Mouse (Mus musculus): ENCODE results near the gene Kif26b. TPM values are rescaled to one million over a fixed set of nuclear protein-coding genes. Genes with fewer than 3 reads are reported as not detected.
A peak's percentile ranks its signal among the peaks of the same experiment; 100 is the strongest.

Gene Kif26b
- polyA plus RNA-seq, 1 experiment from 2014 or later, result 4.7 TPM

DNA sequence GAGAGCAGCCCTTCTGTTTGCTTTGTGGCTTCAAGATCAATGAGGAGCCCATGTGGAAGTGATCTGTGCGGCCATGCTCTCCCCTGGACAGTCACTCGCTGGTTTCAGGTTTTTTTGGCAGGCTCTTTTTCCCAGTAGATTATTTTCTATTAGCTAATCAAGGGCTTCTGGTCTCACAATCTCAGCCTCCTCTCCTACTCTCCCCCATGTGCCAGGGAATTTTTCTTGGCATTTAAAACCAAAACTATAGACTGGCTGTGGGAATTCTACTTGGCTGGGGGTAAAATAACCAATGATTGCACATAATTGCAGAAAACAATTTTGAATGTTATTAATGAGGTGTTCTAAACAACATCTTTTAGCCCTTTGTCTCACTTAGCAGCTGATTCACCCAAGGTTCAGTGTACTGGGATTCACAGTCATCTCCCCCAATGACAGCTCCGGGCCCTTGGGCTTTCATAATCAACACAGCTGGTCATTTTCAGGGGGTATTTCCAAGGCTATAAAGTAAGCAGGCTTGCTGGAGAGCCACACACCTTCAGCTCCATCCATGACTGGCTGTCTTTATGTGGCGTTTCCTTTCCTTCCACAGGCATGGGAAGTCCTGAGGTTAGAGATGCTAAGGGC, 44.6 kb downstream of the Kif26b start:
- no peaks in the 10 kb centered on the region for H3K36me3 ChIP-seq (replicated peaks)
- peaks cover 8% of the 10 kb centered on the region; the same call in 1 of the 2 replicates for H3K9me3 ChIP-seq
- no peak overlapping the region for H3K4me3 ChIP-seq
- 0 out of 2 replicates have a peak overlapping the region, but pooled peaks have one; percentile 35 for H3K27ac ChIP-seq
- peaks cover 50% of the 10 kb centered on the region for H3K4me1 ChIP-seq
- DNase-seq (ENCODE audit: extremely low spot score, low spot score), result no peak
- 76% methylated on average over 4 of the region's 4 CpGs for WGBS
- peaks cover 14% of the 10 kb centered on the region for H3K27me3 ChIP-seq (ENCODE audit: poor library complexity, severe bottlenecking)

GRCm38 (mm10) chr1:178575706-178576105, 46.8 kb downstream of the Kif26b start:
- no peak overlapping the region for H3K27ac ChIP-seq
- H3K27me3 ChIP-seq (ENCODE audit: poor library complexity, severe bottlenecking), result peaks cover 5% of the 10 kb centered on the region; the same call in 1 of the 2 replicates
- DNase-seq (ENCODE audit: extremely low spot score, low spot score), result no peak
- no peak overlapping the region for H3K4me3 ChIP-seq
- H3K36me3 ChIP-seq (replicated peaks), result no peaks in the 10 kb centered on the region
- 95% methylated on average over 2 of the region's 2 CpGs for WGBS
- H3K9me3 ChIP-seq, result peaks cover 8% of the 10 kb centered on the region; the same call in 1 of the 2 replicates
- peaks cover 28% of the 10 kb centered on the region for H3K4me1 ChIP-seq

DNA sequence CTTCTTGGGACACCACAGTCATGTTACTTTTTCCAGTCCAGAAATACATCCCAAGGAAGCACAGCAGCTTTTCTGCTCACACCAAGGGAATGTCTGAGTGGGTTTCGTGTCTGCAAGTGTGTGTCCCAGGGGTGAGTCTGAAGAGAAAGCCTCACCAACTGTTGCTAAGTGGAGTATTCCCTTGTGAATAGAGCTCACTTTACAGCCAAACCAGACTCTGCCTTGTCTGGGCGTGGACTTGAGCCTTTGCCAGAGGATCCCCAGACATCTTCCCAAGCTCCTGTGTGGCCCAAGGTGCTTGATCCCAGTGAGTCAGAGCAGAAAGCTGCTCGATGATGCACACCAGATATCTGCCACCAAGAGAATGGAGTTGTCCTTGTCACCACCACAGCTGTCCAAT, 48.0 kb downstream of the Kif26b start:
- no peak for DNase-seq (ENCODE audit: extremely low spot score, low spot score)
- peaks cover 16% of the 10 kb centered on the region for H3K4me1 ChIP-seq
- no peaks in the 10 kb centered on the region for H3K27me3 ChIP-seq (ENCODE audit: poor library complexity, severe bottlenecking)
- H3K9me3 ChIP-seq, result peaks cover 8% of the 10 kb centered on the region; the same call in 1 of the 2 replicates
- no peak overlapping the region for H3K27ac ChIP-seq
- no peak overlapping the region for H3K4me3 ChIP-seq
- no peaks in the 10 kb centered on the region for H3K36me3 ChIP-seq (replicated peaks)
- WGBS, result 84% methylated on average over 3 of the region's 3 CpGs

DNA sequence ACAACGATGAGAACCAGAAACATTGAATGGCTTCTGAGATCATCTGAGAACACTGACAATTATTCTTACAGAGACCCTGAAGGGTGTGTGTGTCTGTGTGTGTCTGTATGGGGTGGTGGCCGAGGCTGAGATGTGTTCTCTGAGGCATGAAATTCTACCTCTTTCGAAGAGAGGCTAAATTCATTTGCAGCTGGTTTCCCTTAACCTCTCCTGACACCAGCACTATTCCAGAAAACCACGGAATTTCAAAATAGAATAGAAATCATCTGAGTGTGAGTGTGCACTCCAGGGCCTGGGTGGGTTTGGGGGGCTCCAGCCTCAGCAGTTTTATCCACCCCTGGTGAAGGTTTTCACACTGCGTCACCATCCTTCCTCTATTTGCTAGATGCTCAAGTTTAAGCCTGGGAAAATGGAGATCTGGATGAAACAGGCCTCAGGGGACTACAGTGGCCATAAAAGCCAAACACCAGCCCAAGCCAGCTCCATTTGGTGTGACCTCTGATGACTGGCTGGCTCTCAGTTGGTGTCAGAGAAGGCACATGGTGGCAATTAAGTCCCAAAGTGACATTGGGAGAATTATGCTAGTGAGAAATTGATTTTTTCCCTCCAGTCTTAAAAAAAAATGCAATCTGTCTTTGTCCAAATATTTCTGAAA, 56.6 kb downstream of the Kif26b start:
- H3K4me3 ChIP-seq, result no peak overlapping the region
- H3K36me3 ChIP-seq (replicated peaks), result no peaks in the 10 kb centered on the region
- H3K9me3 ChIP-seq, result no peaks in the 10 kb centered on the region
- WGBS, result 62% methylated on average over 5 of the region's 5 CpGs
- peaks cover 27% of the 10 kb centered on the region for H3K4me1 ChIP-seq
- H3K27ac ChIP-seq, result peak overlapping the region; percentile 45; the same call in 1 of the 2 replicates
- no peaks in the 10 kb centered on the region for H3K27me3 ChIP-seq (ENCODE audit: poor library complexity, severe bottlenecking)
- no peak for DNase-seq (ENCODE audit: extremely low spot score, low spot score)

- Histone ChIP-seq H3K36me3 (replicated peaks) (no peaks in the 10 kb centered on the region), H3K27ac (no peak overlapping the region), H3K4me3 (no peak overlapping the region), H3K9me3 (no peaks in the 10 kb centered on the region), H3K27me3 (ENCODE audit: poor library complexity, severe bottlenecking) (no peaks in the 10 kb centered on the region), H3K4me1 (peaks cover 23% of the 10 kb centered on the region)
- no peak for DNase-seq (ENCODE audit: extremely low spot score, low spot score)
- WGBS, result 78% methylated on average over 13 of the region's 13 CpGs
Measured at GRCm38 (mm10) chr1:178590229-178591171, 61.6 kb downstream of the Kif26b start.

GRCm38 (mm10) chr1:178597113-178597512, 68.2 kb downstream of the Kif26b start:
- Histone ChIP-seq H3K4me3 (no peak overlapping the region), H3K36me3 (replicated peaks) (no peaks in the 10 kb centered on the region), H3K4me1 (peaks cover 11% of the 10 kb centered on the region), H3K27me3 (ENCODE audit: poor library complexity, severe bottlenecking) (no peaks in the 10 kb centered on the region), H3K27ac (no peak overlapping the region), H3K9me3 (no peaks in the 10 kb centered on the region)
- 92% methylated on average over 3 of the region's 3 CpGs for WGBS
- DNase-seq (ENCODE audit: extremely low spot score, low spot score), result no peak

DNA sequence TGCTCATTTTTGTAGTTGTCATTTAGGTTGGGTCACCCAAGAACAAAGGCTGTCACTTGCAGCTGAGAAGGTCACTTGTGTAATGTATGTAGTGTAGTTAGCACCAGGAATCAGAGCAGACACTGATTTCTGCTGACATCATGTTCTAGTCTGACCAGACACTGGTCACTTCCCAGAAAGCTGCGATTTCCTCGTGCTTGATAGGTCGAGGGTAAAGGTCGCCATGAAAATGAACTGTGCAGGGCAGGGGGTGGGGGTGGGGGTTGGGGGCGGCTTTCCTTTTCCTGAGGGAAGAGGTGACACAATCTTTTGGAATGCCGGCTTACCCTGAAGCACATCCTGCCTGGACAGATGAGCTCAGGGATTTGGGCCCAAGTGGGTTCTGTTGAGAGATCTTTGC, 68.8 kb downstream of the Kif26b start:
- no peak overlapping the region for H3K4me3 ChIP-seq
- no peaks in the 10 kb centered on the region for H3K27me3 ChIP-seq (ENCODE audit: poor library complexity, severe bottlenecking)
- H3K36me3 ChIP-seq (replicated peaks), result no peaks in the 10 kb centered on the region
- H3K9me3 ChIP-seq, result no peaks in the 10 kb centered on the region
- DNase-seq (ENCODE audit: extremely low spot score, low spot score), result no peak
- 81% methylated on average over 6 of the region's 6 CpGs for WGBS
- H3K4me1 ChIP-seq, result peaks cover 10% of the 10 kb centered on the region
- no peak overlapping the region for H3K27ac ChIP-seq

DNA sequence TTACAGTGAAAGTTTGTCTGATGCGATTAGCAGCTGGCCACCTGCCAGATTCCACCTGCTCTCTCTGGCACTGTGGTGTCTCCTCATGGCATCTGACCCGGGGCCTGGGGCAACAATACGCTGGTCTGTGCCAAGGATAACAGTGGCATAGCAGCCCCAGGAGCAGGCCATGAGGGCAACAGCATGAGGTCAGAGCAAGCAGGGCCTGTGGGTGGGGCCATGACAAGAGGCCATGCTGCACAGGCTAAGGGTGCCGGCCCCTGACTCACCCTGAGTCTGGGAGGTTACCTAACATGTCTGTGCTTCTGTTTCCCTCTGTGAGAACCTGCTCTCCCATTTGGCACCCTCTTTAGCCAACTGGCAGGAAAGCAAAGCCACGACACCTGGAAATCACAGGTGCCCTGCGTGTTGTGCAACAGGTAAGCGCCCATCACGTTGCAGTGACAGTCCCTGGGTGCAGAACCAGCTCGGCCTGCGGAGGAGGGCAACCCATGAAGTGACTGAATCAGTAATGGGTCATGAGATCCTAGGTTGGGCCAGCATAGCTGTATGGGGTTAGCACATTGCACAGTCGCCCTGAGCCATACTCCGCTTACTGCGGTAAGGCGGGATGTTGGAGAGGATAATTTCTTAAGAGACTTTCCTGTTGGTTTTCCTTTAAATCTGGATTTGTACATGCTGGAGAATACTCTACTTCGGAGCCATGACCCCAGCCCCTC, 72.1 kb downstream of the Kif26b start:
- Histone ChIP-seq H3K4me1 (peaks cover 5% of the 10 kb centered on the region; the same call in 1 of the 2 replicates), H3K36me3 (replicated peaks) (no peaks in the 10 kb centered on the region), H3K4me3 (no peak overlapping the region), H3K27ac (no peak overlapping the region), H3K27me3 (ENCODE audit: poor library complexity, severe bottlenecking) (no peaks in the 10 kb centered on the region), H3K9me3 (peaks cover 5% of the 10 kb centered on the region; the same call in 1 of the 2 replicates)
- no peak for DNase-seq (ENCODE audit: extremely low spot score, low spot score)
- 92% methylated on average over 15 of the region's 15 CpGs for WGBS

GRCm38 (mm10) chr1:178609151-178609775, 80.3 kb downstream of the Kif26b start:
- peaks cover under 1% of the 10 kb centered on the region; the same call in 1 of the 2 replicates for H3K9me3 ChIP-seq
- H3K4me1 ChIP-seq, result peaks cover 37% of the 10 kb centered on the region
- WGBS, result 73% methylated on average over 8 of the region's 8 CpGs
- H3K4me3 ChIP-seq, result no peak overlapping the region
- no peaks in the 10 kb centered on the region for H3K36me3 ChIP-seq (replicated peaks)
- H3K27ac ChIP-seq, result no peak overlapping the region
- H3K27me3 ChIP-seq (ENCODE audit: poor library complexity, severe bottlenecking), result no peaks in the 10 kb centered on the region
- DNase-seq (ENCODE audit: extremely low spot score, low spot score), result no peak

- Histone ChIP-seq H3K36me3 (replicated peaks) (no peaks in the 10 kb centered on the region), H3K4me3 (no peak overlapping the region), H3K27me3 (ENCODE audit: poor library complexity, severe bottlenecking) (no peaks in the 10 kb centered on the region), H3K9me3 (no peaks in the 10 kb centered on the region), H3K27ac (no peak overlapping the region), H3K4me1 (peaks cover 37% of the 10 kb centered on the region)
- WGBS, result 85% methylated on average over 15 of the region's 15 CpGs
- no peak for DNase-seq (ENCODE audit: extremely low spot score, low spot score)
Measured at GRCm38 (mm10) chr1:178611512-178611911, 82.6 kb downstream of the Kif26b start.

GRCm38 (mm10) chr1:178621301-178621700, 92.4 kb downstream of the Kif26b start:
- H3K36me3 ChIP-seq (replicated peaks), result no peaks in the 10 kb centered on the region
- H3K27ac ChIP-seq, result no peak overlapping the region
- no peaks in the 10 kb centered on the region for H3K9me3 ChIP-seq
- H3K4me1 ChIP-seq, result no peaks in the 10 kb centered on the region
- no peaks in the 10 kb centered on the region for H3K27me3 ChIP-seq (ENCODE audit: poor library complexity, severe bottlenecking)
- H3K4me3 ChIP-seq, result no peak overlapping the region
- WGBS, result 96% methylated on average over 2 of the region's 2 CpGs
- DNase-seq (ENCODE audit: extremely low spot score, low spot score), result no peak

DNA sequence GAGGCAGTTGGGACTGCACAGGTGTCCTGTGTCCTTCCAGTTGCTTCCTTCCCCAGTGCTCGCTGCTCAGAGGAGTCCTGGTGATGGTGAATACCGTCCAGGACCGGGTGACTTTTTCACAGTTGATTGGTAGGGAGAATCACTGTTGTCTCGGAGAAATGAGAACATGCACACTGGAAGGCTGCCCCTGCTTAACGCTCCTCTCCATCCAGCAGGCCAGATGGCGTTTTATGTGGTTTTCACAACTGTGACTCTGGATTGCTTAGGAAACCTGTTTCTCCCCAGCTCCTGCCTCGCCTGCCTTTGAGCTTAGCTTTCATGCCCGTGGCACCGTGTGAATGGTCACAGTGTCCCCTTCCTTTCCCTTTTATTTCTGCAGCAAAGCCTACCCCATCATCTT, 95.0 kb downstream of the Kif26b start:
- Histone ChIP-seq H3K9me3 (no peaks in the 10 kb centered on the region), H3K4me3 (no peak overlapping the region), H3K36me3 (replicated peaks) (no peaks in the 10 kb centered on the region), H3K27me3 (ENCODE audit: poor library complexity, severe bottlenecking) (no peaks in the 10 kb centered on the region), H3K27ac (no peak overlapping the region), H3K4me1 (0 out of 2 replicates have a peak, but pooled peaks cover 5% of the 10 kb centered on the region)
- DNase-seq (ENCODE audit: extremely low spot score, low spot score), result no peak
- 86% methylated on average over 9 of the region's 9 CpGs for WGBS
